Mouse (Mus musculus): ENCODE measurements around the gene Sub1.

DNA sequence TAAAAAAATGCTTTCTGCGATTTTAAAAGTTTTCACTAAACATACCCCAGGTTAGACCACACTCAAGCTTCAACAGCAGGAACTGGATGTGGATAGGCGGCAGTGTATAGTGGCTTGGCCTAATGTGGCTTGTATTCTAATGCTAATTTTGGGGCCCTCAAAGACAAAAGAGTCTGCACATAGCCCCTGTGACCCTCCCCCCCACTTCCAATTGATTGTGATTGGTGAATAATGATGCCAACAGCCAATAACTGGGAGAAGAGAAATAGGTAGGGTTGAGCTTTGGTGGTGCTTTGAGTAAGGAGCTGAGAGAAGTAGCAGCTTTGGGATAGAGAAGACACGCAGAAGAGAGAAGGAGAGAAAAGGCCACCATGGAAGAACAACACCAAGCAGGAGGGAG lies 35.7 kb upstream of the Sub1 start:
- TF ChIP-seq CTCF (IDR thresholded peaks at IDR 0.05; ENCODE audit: extremely low read depth, insufficient read depth, low read length): no peak
- TF ChIP-seq POLR2A (IDR thresholded peaks at IDR 0.05; ENCODE audit: extremely low read depth, insufficient read depth, low read length): no peak
